Mouse (Mus musculus) midbrain, embryonic 16.5 days (tissue): Measurements from ENCODE around the gene Pde4a. TPM values are rescaled to one million over a fixed set of nuclear protein-coding genes. Genes with fewer than 3 reads are reported as not detected.

ENCODE experiments used
- ATAC-seq: fragments of 200-750 bp; cut with Nextera tagmentation; 2 replicates; pipeline ENCODE4 v1.8.0; 2017; ENCODE audit warnings: moderate TSS enrichment
- H3K27ac ChIP-seq: fragments of 300-500 bp; sonication (generic); 2 replicates; pipeline ENCODE4 v1.5.1; 2014; ENCODE audit warnings: mild to moderate bottlenecking, low read length, mixed read lengths
- H3K27me3 ChIP-seq: fragments of 300-500 bp; sonication (generic); 2 replicates; pipeline ENCODE4 v1.6.1; 2014; ENCODE audit warnings: low read depth, low read length, mixed read lengths; ENCODE audit not compliant: control insufficient read depth, insufficient read depth
- H3K36me3 ChIP-seq: fragments of 300-500 bp; sonication (generic); 2 replicates; pipeline ENCODE4 v1.6.1; 2014; ENCODE audit warnings: mild to moderate bottlenecking, low read length, moderate library complexity, mixed read lengths; ENCODE audit not compliant: control insufficient read depth, insufficient read depth
- H3K4me1 ChIP-seq: fragments of 300-500 bp; sonication (generic); 2 replicates; pipeline ENCODE4 v1.6.1; 2014; ENCODE audit warnings: mild to moderate bottlenecking, low read length, mixed read lengths; ENCODE audit not compliant: control insufficient read depth, insufficient read depth
- H3K4me2 ChIP-seq: fragments of 300-500 bp; sonication (generic); 2 replicates; pipeline ENCODE4 v1.6.1; 2014; ENCODE audit warnings: mild to moderate bottlenecking, low read length, mixed read lengths
- H3K4me3 ChIP-seq: fragments of 300-500 bp; sonication (generic); 2 replicates; pipeline ENCODE4 v1.5.1; 2014; ENCODE audit warnings: low read depth, mild to moderate bottlenecking, low read length, moderate library complexity, mixed read lengths
- H3K9ac ChIP-seq: fragments of 300-500 bp; sonication (generic); 2 replicates; pipeline ENCODE4 v1.6.1; 2014; ENCODE audit warnings: low read depth, low read length, mixed read lengths
- H3K9me3 ChIP-seq: fragments of 300-500 bp; sonication (generic); replicated peaks from 2 replicates; pipeline ENCODE4 v1.6.1; 2014; ENCODE audit warnings: mild to moderate bottlenecking, low read length, mixed read lengths; ENCODE audit not compliant: control insufficient read depth, poor library complexity, severe bottlenecking
- WGBS: fragments of 180-500 bp; shearing (Covaris S2); extraction: QIAGEN DNeasy Blood & Tissue Kit; methylation state at CpG from one replicate; pipeline ENCODE4 v1.1.7; 2014; 5-methylcytosine and 5-hydroxymethylcytosine counted together
- polyA plus RNA-seq: library from polyadenylated mRNA; unstranded; fragments of >200 nt; fragmentation: Nextera tagmentation; extraction: Ambion mirVana; gene quantifications from 2 replicates; pipeline ENCODE4 v1.2.1, GENCODE M21; 2015

The Pde4a gene
- polyA plus RNA-seq, 1 experiment from 2014 or later: 49.3 TPM

DNA sequence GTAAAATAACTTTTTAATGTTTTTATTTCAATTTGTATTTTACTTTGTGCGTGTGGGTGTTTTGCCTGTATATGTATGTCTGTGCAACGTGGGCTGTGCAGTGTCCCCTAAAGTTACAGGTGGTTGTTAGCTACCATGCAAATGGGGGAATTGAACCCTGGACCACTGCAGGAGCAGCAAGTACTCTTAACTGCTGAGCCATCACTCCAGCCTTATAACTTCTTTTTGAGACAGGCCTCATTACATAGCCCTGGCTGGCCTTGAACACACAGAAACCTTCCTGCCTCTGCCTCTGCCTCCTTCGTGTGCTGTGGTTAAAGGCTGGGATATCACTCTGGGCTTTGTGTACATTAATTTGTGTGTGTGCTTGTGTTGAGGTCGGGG lies 73.9 kb downstream of the Pde4a start:
- H3K27me3 ChIP-seq: peaks cover 18% of the 10 kb centered on the region
- WGBS: 36% methylated on average over 4 of the region's 4 CpGs
- peak overlapping the region; percentile 82 for H3K4me3 ChIP-seq
- no peaks in the 10 kb centered on the region for H3K36me3 ChIP-seq
- peaks cover 22% of the 10 kb centered on the region for H3K4me1 ChIP-seq
- no peaks in the 10 kb centered on the region for H3K9me3 ChIP-seq
- peak overlapping the region; percentile 78 for H3K4me2 ChIP-seq
- no peak for ATAC-seq
- H3K27ac ChIP-seq: no peak overlapping the region; the same call in 1 of the 2 replicates
- no peak overlapping the region for H3K9ac ChIP-seq

DNA sequence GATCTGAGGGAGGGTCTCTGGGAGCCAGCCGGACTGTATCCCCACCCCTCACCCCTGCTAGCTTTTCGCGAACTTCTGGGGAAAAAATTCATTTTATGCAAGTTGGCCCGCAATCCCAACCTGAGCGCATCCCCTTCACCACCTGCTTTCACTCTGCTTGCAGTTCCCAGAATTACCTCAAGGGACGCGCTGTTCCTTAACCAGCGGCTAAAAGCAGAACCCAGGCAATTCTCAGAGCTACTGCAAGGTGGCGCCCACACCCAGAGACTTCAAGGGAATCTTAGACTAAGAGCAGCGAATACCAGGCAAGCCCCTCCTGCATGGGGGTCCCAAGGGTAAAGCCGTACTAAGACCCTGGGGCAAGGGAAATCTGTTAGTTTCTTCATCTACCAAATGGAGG lies 75.8 kb downstream of the Pde4a start:
- H3K4me2 ChIP-seq: no peak overlapping the region
- no peaks in the 10 kb centered on the region for H3K9me3 ChIP-seq
- peaks cover 31% of the 10 kb centered on the region for H3K4me1 ChIP-seq
- no peak for ATAC-seq
- no peak overlapping the region for H3K4me3 ChIP-seq
- no peak overlapping the region for H3K9ac ChIP-seq
- 4% methylated on average over 11 of the region's 11 CpGs for WGBS
- H3K36me3 ChIP-seq: no peaks in the 10 kb centered on the region
- H3K27ac ChIP-seq: no peak overlapping the region
- peaks cover 32% of the 10 kb centered on the region for H3K27me3 ChIP-seq

DNA sequence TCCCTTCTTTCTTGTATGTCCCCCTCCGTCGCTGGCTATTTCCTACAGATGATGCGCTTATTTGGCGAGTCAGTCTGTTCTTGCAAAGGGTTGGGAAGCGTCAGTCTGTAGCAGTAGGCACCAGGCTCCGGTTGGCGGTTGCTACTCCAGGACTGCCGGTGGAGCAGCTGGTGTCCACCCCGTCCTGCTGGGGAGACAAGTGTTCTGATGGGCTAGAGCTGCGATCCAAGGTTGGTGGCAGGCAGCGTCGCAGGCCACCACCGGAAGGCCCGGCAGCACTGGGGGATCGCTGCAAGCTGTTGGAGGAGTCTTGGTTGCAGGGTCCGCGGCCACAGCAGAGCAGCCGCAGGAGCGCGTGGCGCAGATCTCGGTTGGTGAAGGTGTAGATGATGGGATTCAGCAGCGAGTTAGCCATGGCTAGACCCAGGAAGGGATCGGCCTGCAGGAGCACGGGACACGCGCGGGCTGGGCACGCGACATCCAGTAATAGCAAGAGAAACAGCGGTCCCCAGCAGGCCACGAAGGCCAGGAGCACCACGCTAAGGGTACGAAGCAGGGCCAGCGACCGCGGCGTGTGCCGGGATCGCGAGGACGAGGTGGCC lies 78.4 kb downstream of the Pde4a start:
- H3K27ac ChIP-seq: peak overlapping the region; percentile 60; the same call in 1 of the 2 replicates
- H3K36me3 ChIP-seq: no peaks in the 10 kb centered on the region
- H3K9me3 ChIP-seq: no peaks in the 10 kb centered on the region
- peak overlapping the region; percentile 45 for H3K4me3 ChIP-seq
- H3K4me1 ChIP-seq: peaks cover 18% of the 10 kb centered on the region; the same call in 1 of the 2 replicates
- no peak for ATAC-seq
- 3% methylated on average over 42 of the region's 42 CpGs for WGBS
- peak overlapping the region; percentile 76 for H3K4me2 ChIP-seq
- H3K27me3 ChIP-seq: peaks cover 52% of the 10 kb centered on the region
- H3K9ac ChIP-seq: peak overlapping the region; percentile 64

DNA sequence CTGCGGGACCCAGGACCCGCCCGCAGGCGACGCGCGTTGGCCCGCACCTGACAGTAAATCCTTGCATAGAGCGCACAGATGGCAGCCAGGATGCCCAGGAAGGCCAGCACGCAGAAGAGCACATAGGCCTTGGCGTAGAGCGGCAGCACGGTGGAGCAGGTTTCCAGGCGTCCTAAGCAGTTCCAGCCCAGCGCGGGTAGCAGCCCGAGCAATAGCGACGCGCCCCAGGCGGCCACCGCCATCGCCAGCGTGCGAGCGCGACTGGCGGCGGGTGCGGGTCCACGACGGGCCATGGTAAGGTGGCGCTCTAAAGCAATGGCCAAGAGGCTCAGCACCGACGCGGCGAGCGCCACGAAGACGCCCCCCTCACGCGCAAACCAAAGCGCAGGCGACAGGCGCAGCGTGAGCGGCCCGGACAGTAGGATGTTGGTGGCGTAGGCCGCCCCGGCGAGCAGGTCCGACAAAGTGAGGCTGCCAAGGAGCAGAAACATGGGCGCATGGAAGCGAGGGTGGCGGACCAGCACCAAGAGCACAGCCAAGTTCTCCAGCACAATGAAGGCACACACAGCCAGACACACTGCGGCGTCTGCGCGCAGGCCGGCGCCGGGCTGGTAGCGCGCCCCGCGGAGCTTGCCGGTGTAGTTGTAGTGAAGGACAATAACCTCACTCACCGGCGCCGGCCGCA lies 79.1 kb downstream of the Pde4a start:
- Histone ChIP-seq H3K4me1 (peaks cover 18% of the 10 kb centered on the region; the same call in 1 of the 2 replicates), H3K36me3 (no peaks in the 10 kb centered on the region), H3K27ac (peak overlapping the region; percentile 60), H3K9me3 (no peaks in the 10 kb centered on the region), H3K27me3 (peaks cover 59% of the 10 kb centered on the region), H3K4me2 (peak overlapping the region; percentile 76), H3K4me3 (peak overlapping the region; percentile 45), H3K9ac (peak overlapping the region; percentile 64)
- ATAC-seq: peak; percentile 61
- WGBS: under 1% methylated on average over 65 of the region's 72 CpGs

DNA sequence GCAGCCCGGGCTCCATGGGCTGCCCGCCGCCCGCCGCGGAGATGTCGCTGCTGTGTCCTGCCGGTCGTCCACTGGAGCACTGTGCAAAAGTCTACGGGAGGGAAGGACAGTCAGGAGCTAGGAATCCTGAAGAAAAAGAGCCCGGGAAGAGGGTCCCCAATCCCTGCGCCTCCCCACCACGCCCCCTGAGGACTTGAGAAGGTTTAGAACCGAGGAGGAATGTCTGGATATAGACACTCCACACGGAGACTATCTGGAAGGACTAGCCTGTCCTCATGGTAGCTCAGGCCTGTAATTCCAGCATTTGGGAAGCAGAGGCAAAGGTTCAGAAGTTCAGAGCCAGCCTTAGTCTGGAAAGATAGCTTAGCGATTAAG lies 79.6 kb downstream of the Pde4a start:
- ATAC-seq: no peak; the same call in 1 of the 2 replicates
- Histone ChIP-seq H3K9me3 (no peaks in the 10 kb centered on the region), H3K4me3 (peak overlapping the region; percentile 45), H3K27me3 (peaks cover 64% of the 10 kb centered on the region), H3K36me3 (no peaks in the 10 kb centered on the region), H3K9ac (peak overlapping the region; percentile 64), H3K4me2 (peak overlapping the region; percentile 76), H3K4me1 (peaks cover 18% of the 10 kb centered on the region; the same call in 1 of the 2 replicates), H3K27ac (peak overlapping the region; percentile 60; the same call in 1 of the 2 replicates)
- WGBS: 2% methylated on average over 14 of the region's 16 CpGs

DNA sequence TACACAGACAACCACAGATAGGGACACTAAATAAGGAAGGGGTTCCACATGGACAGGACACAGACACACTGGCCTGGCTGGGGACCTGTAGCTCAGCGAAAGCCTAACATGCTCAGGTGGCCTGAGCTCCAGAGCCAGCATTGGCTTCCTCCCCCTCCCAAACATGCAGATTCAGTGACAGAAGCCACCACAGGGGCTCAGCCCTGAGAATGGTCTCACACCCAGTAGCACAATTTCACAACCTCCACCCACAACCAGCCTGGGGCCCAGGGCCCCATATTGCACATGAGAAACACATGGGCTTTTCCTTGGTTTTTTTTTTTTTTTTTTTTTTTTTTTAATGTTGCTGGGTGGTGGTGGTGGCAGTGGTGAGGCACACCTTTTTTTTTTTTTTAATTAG lies 80.8 kb downstream of the Pde4a start:
- Histone ChIP-seq H3K4me2 (no peak overlapping the region), H3K9ac (no peak overlapping the region), H3K27ac (no peak overlapping the region), H3K27me3 (peaks cover 68% of the 10 kb centered on the region), H3K36me3 (no peaks in the 10 kb centered on the region), H3K9me3 (no peaks in the 10 kb centered on the region), H3K4me1 (peaks cover 18% of the 10 kb centered on the region; the same call in 1 of the 2 replicates), H3K4me3 (no peak overlapping the region)
- ATAC-seq: no peak
- 67% methylated on average over 1 of the region's 1 CpGs for WGBS

DNA sequence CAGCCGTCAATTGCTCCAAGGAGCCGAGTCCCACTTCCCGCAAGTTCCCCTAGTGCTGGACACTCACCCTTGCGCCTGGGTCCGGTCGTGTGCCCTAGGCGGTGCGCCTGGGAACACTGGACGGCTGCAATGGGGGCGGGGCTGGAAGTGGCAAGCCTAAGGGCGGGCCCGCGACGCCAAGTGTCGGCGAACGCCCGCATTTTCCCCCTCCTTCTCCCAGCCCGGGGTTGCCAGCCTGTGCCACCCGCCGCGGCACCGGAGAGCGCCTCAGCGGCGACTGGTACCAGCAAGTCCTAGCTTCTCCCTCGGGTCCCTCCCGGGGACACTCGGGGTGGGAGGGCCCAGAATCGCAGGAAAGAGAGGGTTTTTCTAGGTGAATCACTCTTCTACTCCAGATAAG lies 82.8 kb downstream of the Pde4a start, which contains the start of gene S1pr5:
Gene S1pr5, minus strand, starts transcription at position 118 of the 400 bp plus-strand sequence.
- Histone ChIP-seq H3K36me3 (no peaks in the 10 kb centered on the region), H3K4me3 (no peak within 1 kb of the TSS), H3K9ac (0 out of 2 replicates have a peak within 1 kb of the TSS, but pooled peaks have one; percentile 20), H3K27ac (no peak within 1 kb of the TSS), H3K4me2 (peak within 1 kb of the TSS; percentile 21; the same call in 1 of the 2 replicates), H3K27me3 (peaks cover 60% of the 10 kb centered on the region), H3K4me1 (peaks cover 18% of the 10 kb centered on the region; the same call in 1 of the 2 replicates), H3K9me3 (no peaks in the 10 kb centered on the region)
- 1% methylated on average over 25 of the region's 30 CpGs for WGBS
- ATAC-seq: no peak

DNA sequence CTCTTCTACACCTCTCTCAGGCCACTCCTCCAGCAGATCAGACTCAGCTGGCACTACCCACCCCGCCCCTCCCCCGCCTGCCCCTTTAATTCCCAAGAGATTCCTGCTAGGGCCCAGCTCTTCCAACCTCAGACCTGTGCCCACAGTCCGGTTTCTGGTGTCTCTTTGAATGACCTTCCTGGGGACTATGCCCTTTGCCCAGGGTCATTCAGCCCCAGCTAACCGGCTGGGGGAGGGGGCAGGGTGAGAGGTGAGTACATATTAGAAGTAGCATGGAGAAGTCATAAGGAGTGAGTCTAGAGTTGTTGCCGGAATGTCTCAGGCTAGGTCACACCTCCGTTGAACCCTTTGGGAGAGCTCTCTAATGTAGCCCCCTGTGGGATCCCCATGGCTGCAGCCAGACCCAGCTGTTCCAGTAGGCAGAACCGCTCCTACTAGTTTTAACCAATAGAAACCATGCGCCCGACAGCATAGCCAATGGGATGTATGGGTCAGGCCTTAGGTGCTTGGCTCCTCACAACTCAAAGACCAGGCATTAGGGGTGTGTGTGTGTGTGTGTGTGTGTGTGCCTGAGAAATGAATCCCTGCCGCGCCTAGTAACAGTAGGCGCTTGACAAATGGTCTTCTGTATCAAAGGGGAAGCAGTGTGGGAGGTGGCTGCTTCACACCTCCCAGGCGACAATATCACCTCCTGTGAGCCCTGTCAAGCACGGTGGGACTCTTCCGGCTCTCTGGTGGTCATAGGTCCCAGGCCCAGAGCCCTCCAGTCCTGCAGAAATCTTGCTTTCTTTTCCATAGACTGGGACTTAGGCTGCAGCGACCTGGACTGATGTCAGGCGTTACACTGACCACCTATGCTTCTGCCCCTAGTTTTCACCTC lies 84.4 kb downstream of the Pde4a start:
- Histone ChIP-seq H3K4me3 (no peak overlapping the region), H3K27me3 (peaks cover 47% of the 10 kb centered on the region), H3K36me3 (no peaks in the 10 kb centered on the region), H3K4me2 (no peak overlapping the region), H3K27ac (no peak overlapping the region), H3K9me3 (no peaks in the 10 kb centered on the region), H3K4me1 (peaks cover 10% of the 10 kb centered on the region; the same call in 1 of the 2 replicates), H3K9ac (no peak overlapping the region)
- no peak for ATAC-seq
- 46% methylated on average over 17 of the region's 17 CpGs for WGBS
